Mouse (Mus musculus) C2C12 (cell line): ENCODE results near the gene Umps.

Experiments
- CEBPB ChIP-seq: IDR thresholded peaks from one replicate; pipeline ENCODE4 v1.6.1; 2011; ENCODE audit warnings: low read depth, mild to moderate bottlenecking, control low read depth, moderate library complexity
- CTCF ChIP-seq: IDR thresholded peaks from one replicate; pipeline ENCODE4 v1.5.1; 2011; ENCODE audit not compliant: control insufficient read depth, insufficient read depth, insufficient read length
- FOSL1 ChIP-seq: IDR thresholded peaks from one replicate; pipeline ENCODE4 v1.8.0; 2011; ENCODE audit warnings: mild to moderate bottlenecking, low read length; ENCODE audit not compliant: poor library complexity, insufficient read depth, severe bottlenecking
- MAX ChIP-seq: IDR thresholded peaks from one replicate; pipeline ENCODE4 v1.6.1; 2011; ENCODE audit warnings: mild to moderate bottlenecking, control low read depth
- MYOD1 ChIP-seq: IDR thresholded peaks from one replicate; pipeline ENCODE4 v1.6.1; 2011; ENCODE audit warnings: low read depth; ENCODE audit not compliant: control insufficient read depth, insufficient read length
- USF1 ChIP-seq: IDR thresholded peaks from one replicate; pipeline ENCODE4 v1.6.1; 2011; ENCODE audit warnings: low read depth, mild to moderate bottlenecking, control low read depth, moderate library complexity

- no peak for TF ChIP-seq USF1
- no peak for TF ChIP-seq CTCF
- no peak for TF ChIP-seq MAX
- TF ChIP-seq MYOD1, result no peak
- no peak for TF ChIP-seq CEBPB
- no peak for TF ChIP-seq FOSL1
Measured at GRCm38 (mm10) chr16:33983712-33984111, 16.9 kb upstream of the Umps start.
